Mouse (Mus musculus) erythroblast, embryonic 14.5 days (primary cell): ENCODE measurements around the gene Sel1l3. TPM values are rescaled to one million over a fixed set of nuclear protein-coding genes. Genes with fewer than 3 reads are reported as not detected.

Source experiments
- H3K27me3 ChIP-seq: 2 replicates; pipeline ENCODE4 v1.6.1; 2012; ENCODE audit warnings: inconsistent platforms; ENCODE audit not compliant: control insufficient read depth
- H3K36me3 ChIP-seq: 2 replicates; pipeline ENCODE4 v1.6.1; 2012; ENCODE audit warnings: mild to moderate bottlenecking, inconsistent platforms; ENCODE audit not compliant: control insufficient read depth
- H3K4me1 ChIP-seq: 2 replicates; pipeline ENCODE4 v1.6.1; 2012; ENCODE audit warnings: inconsistent platforms; ENCODE audit not compliant: control insufficient read depth
- H3K4me3 ChIP-seq: replicated peaks from 2 replicates; pipeline ENCODE3; 2012; ENCODE audit warnings: moderate library complexity, mild to moderate bottlenecking, inconsistent platforms
- H3K9me3 ChIP-seq: 2 replicates; pipeline ENCODE4 v1.6.1; 2012; ENCODE audit warnings: low read length, inconsistent platforms, mixed read lengths; ENCODE audit not compliant: control insufficient read depth
- GATA1 ChIP-seq: IDR thresholded peaks from 2 replicates; pipeline ENCODE4 v1.6.1; 2012; ENCODE audit warnings: low read length, inconsistent platforms, mixed read lengths
- TAL1 ChIP-seq: IDR thresholded peaks from 3 replicates; pipeline ENCODE4 v1.6.1; 2012; ENCODE audit warnings: low read length, inconsistent platforms, mixed read lengths
- polyA plus RNA-seq: library from polyadenylated mRNA; stranded (reverse); fragments of >175 nt; gene quantifications from 2 replicates; pipeline ENCODE4 v1.2.3, GENCODE M21; 2012

Sel1l3 gene
- polyA plus RNA-seq, 1 experiment, result not detected

- Histone ChIP-seq H3K9me3 (peaks cover 22% of the 10 kb centered on the region), H3K36me3 (no peaks in the 10 kb centered on the region), H3K4me3 (no peak overlapping the region), H3K27me3 (no peaks in the 10 kb centered on the region), H3K4me1 (no peaks in the 10 kb centered on the region)
- TF ChIP-seq GATA1 (no peak), TAL1 (no peak)
Measured at GRCm38 (mm10) chr5:53140158-53140927, 73.4 kb downstream of the Sel1l3 start.

- TF ChIP-seq GATA1 (no peak), TAL1 (no peak)
- Histone ChIP-seq H3K4me1 (no peaks in the 10 kb centered on the region), H3K4me3 (no peak overlapping the region), H3K9me3 (peaks cover 17% of the 10 kb centered on the region), H3K27me3 (no peaks in the 10 kb centered on the region), H3K36me3 (no peaks in the 10 kb centered on the region)
Measured at GRCm38 (mm10) chr5:53139566-53139965, 74.2 kb downstream of the Sel1l3 start.

GRCm38 (mm10) chr5:53139140-53139539 is 74.6 kb downstream of the Sel1l3 start:
- Histone ChIP-seq H3K27me3 (no peaks in the 10 kb centered on the region), H3K9me3 (peaks cover 13% of the 10 kb centered on the region), H3K4me3 (no peak overlapping the region), H3K4me1 (no peaks in the 10 kb centered on the region), H3K36me3 (no peaks in the 10 kb centered on the region)
- no peak for TF ChIP-seq TAL1
- no peak for TF ChIP-seq GATA1

- peaks cover 8% of the 10 kb centered on the region for H3K9me3 ChIP-seq
- no peaks in the 10 kb centered on the region for H3K27me3 ChIP-seq
- H3K4me1 ChIP-seq, result no peaks in the 10 kb centered on the region
- no peak overlapping the region for H3K4me3 ChIP-seq
- TF ChIP-seq TAL1, result no peak
- TF ChIP-seq GATA1, result no peak
- H3K36me3 ChIP-seq, result no peaks in the 10 kb centered on the region
Measured at GRCm38 (mm10) chr5:53138025-53138424, 75.7 kb downstream of the Sel1l3 start.

GRCm38 (mm10) chr5:53135984-53136383 is 77.7 kb downstream of the Sel1l3 start:
- Histone ChIP-seq H3K36me3 (no peaks in the 10 kb centered on the region), H3K27me3 (no peaks in the 10 kb centered on the region), H3K9me3 (no peaks in the 10 kb centered on the region), H3K4me3 (no peak overlapping the region), H3K4me1 (no peaks in the 10 kb centered on the region)
- TF ChIP-seq TAL1 (no peak), GATA1 (no peak)

GRCm38 (mm10) chr5:53134003-53134402 is 79.7 kb downstream of the Sel1l3 start:
- Histone ChIP-seq H3K36me3 (no peaks in the 10 kb centered on the region), H3K27me3 (no peaks in the 10 kb centered on the region), H3K9me3 (no peaks in the 10 kb centered on the region), H3K4me1 (no peaks in the 10 kb centered on the region), H3K4me3 (no peak overlapping the region)
- TF ChIP-seq GATA1, result no peak
- TF ChIP-seq TAL1, result no peak

- H3K4me1 ChIP-seq, result no peaks in the 10 kb centered on the region
- no peak overlapping the region for H3K4me3 ChIP-seq
- H3K27me3 ChIP-seq, result no peaks in the 10 kb centered on the region
- H3K36me3 ChIP-seq, result no peaks in the 10 kb centered on the region
- no peak for TF ChIP-seq TAL1
- no peak for TF ChIP-seq GATA1
- no peaks in the 10 kb centered on the region for H3K9me3 ChIP-seq
Measured at GRCm38 (mm10) chr5:53124701-53125100, 89.0 kb downstream of the Sel1l3 start.

- Histone ChIP-seq H3K4me3 (no peak overlapping the region), H3K36me3 (no peaks in the 10 kb centered on the region), H3K9me3 (no peaks in the 10 kb centered on the region), H3K4me1 (no peaks in the 10 kb centered on the region), H3K27me3 (no peaks in the 10 kb centered on the region)
- TF ChIP-seq TAL1 (no peak), GATA1 (no peak)
Measured at GRCm38 (mm10) chr5:53123525-53124286, 90.0 kb downstream of the Sel1l3 start.

- Histone ChIP-seq H3K4me3 (no peak overlapping the region), H3K4me1 (no peaks in the 10 kb centered on the region), H3K9me3 (no peaks in the 10 kb centered on the region; the same call in 1 of the 2 replicates), H3K36me3 (no peaks in the 10 kb centered on the region), H3K27me3 (no peaks in the 10 kb centered on the region)
- TF ChIP-seq GATA1 (no peak), TAL1 (no peak)
Measured at GRCm38 (mm10) chr5:53119689-53120088, 94.0 kb downstream of the Sel1l3 start.
